Mouse (Mus musculus) adrenal gland, postnatal 10 days (tissue): ENCODE results near the gene Scfd2. TPM values are rescaled to one million over a fixed set of nuclear protein-coding genes. Genes with fewer than 3 reads are reported as not detected.

Experiments
- DNase-seq: peaks from one replicate; pipeline ENCODE4 v3.0.0; 2021; ENCODE audit warnings: mixed read lengths
- long read RNA-seq, 2 experiments: library from polyadenylated mRNA; stranded (forward); transcript quantifications; one replicate each; pipeline ENCODE4 v2.0.0; 2021
- total RNA-seq, 2 experiments: library from RNA; stranded (reverse); gene quantifications; 2 replicates each; pipeline ENCODE4 v1.2.3; 2021

Gene Scfd2
- 10 to 100 TPM; 16.5 to 19.9 TPM for total RNA-seq
- long read RNA-seq, experiment 1, transcript Scfd2-201 (9 exons, 3,672 nt), result major isoform, 9 of 11 reads
- long read RNA-seq, experiment 1, partial matches to known transcripts, result 0 of 11 reads
- long read RNA-seq, experiment 1, other reads (novel, unspliced or antisense), result 2 of 11 reads
- long read RNA-seq, experiment 2, transcript Scfd2-201 (9 exons, 3,672 nt), result major isoform, 6 of 7 reads
- long read RNA-seq, experiment 2, partial matches to known transcripts, result 0 of 7 reads
- long read RNA-seq, experiment 2, other reads (novel, unspliced or antisense), result 1 of 7 reads

DNA sequence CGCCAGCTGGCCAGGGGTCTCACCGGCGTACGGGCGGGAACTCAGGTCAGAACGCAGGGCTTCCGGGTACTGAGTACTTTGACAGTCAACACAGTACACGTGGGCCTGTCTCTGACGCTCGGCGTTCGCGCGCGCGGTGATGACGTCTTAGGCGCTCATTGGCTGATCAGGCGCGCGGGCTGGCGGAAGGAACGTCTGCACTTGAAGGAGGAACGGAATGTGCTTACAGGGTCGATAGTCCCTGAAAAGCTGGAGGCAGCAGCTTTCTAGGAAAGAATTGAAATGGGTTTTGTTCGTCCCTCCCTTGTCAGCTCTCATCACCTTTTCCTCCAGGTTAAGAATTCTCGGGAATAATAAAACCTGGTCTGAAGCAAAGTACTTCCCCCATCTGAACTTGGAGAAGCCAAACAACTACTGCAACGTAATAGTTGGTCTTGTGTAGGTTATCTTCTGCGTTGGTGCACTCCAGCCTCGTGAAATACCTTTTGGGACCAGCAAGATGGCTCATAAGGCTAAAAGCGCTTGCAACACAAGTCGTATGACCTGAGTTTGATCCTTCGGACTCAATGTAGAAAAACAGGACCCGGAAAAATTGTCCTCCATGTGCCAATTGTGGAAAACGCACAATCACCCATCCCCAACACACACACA is at the start of gene Scfd2:
Gene Scfd2, minus strand, starts transcription at position 130 of the 651 bp plus-strand sequence.
- DNase-seq, result peak; percentile 99

DNA sequence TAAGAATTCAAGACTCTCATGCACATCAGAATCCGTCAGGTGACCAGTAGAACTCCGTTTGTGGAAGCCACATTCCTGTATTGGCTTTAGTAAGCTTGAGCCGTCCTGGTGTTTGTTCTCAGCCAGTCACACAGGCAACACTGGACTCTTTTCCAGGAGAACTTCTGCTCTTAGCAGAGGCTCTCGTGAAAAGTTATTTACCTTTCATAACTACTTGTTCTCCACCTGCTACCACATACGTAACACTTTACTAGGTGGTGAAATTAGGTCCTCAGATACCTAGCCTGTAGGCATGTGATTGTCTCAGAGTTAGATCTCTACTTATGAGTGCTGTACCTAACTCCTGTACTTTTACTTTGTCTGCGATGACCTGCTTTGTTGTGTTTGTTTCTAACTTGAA is 40.2 kb upstream of the Scfd2 start:
- DNase-seq, result no peak

DNA sequence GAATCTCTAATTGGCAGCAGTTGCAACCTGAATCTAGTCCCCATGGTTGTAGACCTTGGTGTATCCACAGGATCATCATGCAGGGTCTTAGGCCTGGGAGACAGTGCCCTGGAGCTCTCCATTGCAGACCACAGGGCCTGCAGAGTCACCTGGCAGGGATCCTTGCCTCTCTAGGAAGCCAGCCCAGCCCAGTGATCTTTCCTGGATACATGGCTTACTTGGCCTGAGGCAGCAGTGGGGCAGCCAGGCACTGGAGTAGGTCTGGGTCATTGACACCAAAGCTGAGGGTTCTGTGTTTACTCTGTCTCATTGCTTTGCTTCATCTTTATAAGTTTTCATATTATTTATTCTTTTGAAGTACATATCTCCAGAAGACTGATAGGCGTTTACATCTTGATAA is 29.6 kb upstream of the Scfd2 start:
- DNase-seq, result peak; percentile 47

DNA sequence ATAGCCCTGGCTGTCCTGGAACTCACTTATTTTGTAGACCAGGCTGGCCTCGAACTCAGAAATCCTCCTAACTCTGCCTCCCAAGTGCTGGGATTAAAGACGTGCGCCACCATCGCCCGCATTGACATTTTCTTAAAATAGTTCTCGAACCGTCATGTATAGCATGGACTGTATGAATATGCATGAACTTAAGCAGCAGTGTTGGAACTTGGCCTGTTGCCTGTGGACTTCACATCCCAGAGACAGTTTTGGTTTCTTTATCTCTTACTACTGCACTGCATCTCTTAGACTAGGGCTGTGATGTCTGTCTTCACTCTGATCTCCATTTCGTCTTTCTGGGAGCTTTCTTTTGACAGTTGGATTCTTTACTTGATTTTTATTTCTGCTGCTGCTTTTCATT is 18.0 kb upstream of the Scfd2 start:
- DNase-seq, result no peak

DNA sequence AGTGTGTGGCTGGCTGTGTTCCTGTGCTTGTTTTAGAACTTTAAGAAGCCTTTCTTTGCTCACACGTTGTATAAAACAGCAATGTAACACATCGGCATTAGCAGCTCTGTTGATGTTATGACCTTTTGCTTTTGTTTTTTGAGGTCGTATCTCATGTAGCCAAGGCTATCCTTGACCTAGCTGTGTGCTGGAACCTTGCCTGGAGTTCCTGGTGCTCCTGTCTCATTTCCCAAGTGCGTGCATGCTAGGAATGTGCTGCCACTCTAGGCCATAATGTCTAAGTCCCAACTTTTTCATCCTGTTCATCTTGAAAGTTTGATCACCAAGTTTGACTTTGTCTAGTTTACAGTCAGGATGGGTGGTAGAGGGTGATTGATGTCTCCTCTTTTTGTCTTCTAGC is 14.0 kb upstream of the Scfd2 start:
- DNase-seq, result no peak

DNA sequence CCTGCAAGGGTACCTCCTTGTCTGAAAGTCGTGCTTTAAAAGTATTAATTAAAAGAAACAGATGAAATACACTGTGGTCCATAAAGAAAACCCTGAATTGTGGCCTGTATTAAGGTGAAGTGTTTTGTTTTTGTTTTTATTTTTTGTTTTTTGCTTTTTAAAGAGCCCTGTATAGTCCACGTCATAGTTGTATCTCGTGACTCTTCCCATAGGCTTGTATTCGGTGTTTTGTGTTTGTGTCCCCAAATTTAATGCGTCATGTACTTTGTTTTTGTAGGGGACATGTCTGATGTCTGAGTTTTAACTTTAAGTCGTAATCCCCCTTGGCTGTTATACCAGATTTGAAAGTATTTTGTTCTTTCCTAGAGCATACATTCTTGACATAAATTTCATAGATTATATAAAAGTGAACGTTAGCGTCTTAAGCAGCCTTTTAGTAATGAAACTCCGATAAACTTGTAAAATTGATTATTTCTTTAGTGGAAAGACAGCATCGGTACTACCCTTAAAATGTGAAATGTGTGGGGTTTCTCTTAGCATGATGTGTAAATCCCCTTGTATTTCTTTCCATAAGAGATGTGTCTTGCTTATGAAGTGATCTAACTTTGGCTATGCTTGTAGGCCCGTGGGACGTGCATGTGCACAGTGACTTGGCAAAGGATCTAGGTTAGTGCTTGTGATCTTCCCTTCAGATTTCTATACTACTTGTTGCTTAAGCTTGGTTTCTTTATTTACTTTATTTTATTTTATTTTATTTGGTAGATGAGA is 4.8 kb upstream of the Scfd2 start:
- DNase-seq, result peak; percentile 20

DNA sequence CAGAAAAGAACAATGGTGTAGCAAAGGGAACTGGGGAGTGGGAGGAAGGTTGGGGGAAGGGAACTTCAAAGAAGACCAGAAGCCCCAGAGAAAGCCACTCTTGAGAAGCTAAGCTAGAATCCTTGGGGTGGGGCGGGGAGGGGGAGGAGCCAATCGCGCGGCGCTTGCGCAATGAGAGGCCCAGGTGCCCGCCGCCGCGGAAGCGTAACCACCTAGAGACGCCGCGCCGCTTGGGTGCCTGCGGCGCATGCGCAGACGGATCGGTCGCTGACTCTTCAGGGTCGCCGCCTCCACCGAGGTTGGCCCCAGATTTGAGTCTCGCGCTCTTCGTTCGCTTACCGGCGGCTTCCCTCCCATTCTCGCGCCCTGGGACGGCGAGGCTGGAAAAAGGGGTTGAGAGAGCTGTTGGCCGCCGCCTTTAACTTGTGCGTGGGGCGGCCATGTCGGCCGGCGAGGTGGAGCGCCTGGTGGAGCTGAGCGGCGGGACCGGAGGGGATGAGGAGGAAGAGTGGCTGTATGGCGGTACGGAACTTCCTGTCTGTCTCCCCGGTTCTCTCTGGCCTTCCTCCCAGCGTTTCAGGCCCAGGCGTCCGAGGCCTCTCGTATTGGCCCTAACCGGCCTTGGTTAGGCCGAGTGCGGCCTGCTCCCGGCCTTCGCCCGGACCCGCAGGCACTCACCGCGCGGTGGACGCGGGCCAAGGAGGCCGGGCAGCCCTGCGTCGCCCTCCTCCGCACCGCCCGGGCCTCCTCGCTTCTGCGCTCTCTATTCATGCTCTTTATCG is 3.9 kb upstream of the Scfd2 start, which contains the start of gene Fip1l1:
Gene Fip1l1, plus strand, starts transcription at position 210 of the 782 bp plus-strand sequence.
- DNase-seq, result peak; percentile 93

DNA sequence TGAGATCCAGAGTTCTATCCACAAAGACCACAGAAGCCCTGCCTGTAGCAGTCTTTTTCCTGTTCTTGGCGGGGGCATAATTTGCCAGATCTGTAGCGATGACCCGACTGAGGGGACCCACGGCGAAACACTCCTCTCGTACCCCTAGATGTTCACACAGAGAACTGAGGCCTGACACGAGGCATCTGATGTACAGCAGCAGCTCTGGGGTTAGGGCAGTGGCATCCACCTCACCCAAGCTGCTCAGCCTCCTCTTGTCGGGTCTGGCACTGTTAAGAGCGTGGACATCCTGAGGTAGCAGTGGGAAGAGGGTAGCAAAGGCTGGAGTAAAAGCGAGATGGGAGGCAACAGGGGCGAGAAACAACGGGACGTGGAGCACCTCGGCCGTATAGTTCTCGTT is 774 bp downstream of the Scfd2 start:
- no peak for DNase-seq

DNA sequence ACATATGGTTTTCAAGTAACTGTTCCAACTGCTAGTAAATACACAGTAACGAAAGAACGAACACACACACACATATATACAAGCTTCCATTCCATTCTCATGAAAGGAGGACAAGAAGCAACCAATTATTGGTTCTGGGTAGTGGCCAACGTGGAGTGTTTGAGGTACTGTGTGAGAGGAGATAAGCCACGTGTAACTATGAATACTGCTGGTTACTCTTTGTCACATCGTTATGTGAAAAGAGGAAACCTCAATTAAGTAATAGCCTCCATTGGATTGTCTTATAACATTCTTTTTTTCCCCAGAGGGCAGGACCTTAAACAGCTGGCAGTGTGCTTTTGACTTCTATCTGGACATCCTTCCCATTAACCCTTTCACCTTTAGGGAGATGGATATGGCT is 4.5 kb downstream of the Scfd2 start:
- no peak for DNase-seq

DNA sequence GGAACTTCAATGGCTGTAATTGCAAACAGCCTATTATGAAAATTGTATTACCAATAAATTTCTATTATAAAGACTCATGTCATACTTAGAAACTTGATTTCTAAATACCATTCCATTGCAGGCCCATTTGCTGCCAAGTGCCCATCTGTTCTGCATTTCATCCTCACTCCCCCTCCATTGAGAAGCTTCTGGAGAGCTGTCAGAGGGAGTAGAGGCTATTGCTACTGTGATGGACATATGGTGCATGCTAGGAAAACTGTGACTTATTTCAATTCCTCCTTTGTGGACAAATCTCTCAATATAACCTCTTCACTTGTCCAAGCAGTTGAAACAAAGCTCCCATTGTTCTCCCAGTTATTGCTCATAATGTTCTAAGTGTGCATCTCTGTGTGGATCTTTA is 19.9 kb downstream of the Scfd2 start:
- no peak for DNase-seq

DNA sequence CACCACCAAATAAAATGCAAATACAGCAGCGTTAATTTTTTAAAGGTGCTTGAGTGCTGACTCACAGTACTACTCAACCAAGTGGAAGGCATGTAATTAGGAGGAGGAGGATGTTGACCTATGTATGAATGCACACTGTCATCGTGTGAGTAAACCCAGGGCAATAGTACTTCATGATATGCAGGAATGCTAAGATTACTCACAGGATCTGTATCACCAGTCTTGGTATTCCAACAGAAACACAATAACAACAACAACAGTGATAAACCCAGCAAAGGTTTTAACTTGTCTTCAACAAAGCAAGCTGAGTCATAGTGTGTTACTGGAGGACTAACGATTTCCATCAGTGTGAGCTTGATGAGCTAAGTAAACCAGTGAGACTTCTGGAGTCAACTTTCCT is 38.9 kb downstream of the Scfd2 start:
- DNase-seq, result no peak

DNA sequence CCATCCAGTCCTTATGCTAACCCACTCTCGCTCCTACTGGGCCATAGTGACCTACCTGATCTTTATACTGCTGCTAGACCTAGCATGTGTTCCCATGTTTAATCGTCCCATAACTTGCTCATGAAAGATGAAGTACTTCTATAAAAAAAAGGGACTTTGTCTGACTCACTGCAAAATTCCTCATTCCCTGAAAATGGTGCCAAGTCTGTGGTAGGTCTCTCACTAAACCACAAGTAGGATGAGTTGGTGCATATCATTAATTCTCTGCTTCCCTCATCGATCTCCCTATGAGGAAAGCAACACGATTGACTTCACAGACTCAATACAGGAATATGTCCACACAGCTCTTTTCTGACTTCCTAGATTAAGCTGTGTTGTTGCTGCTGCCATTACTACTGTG is 46.9 kb downstream of the Scfd2 start:
- DNase-seq, result no peak

DNA sequence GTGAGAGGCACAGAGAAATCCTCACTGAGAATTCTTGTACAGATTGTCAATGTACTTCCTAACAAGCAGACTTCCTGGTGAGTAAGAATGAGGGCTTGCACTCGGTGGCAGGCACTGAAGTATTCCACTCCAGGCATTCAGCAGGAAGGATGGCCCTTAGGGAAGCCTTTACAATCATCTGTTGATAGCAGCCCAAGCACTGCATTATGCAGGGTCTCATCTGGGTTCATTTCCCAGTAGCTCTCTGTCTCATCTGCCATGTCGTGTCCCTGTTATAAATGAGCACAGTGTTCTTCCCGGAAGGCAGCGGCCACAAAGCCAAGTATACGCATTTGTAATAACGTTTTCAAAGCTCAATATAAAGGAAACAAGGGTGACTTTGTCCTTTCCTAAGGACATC is 48.9 kb downstream of the Scfd2 start:
- no peak for DNase-seq

DNA sequence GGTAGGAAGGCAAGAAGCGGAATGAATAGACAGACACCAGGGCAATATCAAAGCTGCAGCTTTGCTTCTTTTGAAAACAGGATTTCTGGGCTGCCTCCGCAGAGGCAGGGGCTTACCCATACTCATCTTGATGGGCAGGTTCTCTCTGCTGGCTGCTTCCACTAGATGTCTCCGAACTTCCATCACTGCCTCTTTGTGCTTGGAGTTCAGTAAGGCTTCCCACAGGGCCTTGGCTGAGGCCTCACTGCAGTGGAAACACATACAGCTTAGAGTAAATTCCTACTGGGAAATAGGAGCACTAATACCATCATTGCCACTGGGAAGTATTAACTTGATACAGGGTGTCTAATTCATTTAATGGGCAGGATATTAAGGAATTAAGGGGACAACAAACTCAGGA is 49.5 kb downstream of the Scfd2 start:
- DNase-seq, result no peak

DNA sequence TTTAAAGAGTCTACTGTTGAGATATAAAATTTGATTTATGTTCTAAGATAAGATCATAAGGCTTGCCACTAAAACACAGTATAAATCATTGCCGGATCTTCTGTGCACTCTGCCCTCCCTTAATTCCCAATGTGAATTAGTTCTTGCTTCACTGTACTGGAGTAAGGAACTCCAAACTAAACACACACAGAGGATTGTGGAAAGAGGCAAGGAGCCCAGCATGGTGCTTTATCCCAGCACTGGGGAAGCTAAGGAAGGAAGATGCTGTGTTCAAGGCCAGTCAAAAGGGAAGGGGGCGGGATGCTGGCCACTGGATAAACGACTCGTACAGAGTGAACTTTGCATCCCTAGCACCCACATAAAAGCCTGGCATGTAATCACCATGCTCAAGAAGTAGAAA is 51.1 kb downstream of the Scfd2 start:
- DNase-seq, result no peak

DNA sequence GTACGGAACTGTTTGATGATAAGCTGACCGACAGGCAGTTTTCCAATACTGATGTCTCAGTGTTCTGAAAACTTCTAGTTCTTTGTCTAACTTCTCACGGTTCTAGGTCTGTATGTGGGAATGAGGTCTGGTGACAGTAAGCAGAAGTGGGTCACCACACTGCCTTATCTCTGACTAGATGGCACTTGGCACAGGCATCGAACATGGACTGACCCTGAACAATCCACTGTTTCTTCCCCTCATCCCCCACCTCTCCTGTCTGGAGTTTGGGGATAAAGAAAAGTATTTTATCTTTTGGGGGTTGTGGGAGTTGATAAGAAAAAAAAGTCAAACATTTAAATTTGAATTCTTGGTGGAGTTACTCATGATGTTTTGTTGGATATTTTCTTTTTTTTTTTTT is 51.6 kb downstream of the Scfd2 start:
- no peak for DNase-seq

DNA sequence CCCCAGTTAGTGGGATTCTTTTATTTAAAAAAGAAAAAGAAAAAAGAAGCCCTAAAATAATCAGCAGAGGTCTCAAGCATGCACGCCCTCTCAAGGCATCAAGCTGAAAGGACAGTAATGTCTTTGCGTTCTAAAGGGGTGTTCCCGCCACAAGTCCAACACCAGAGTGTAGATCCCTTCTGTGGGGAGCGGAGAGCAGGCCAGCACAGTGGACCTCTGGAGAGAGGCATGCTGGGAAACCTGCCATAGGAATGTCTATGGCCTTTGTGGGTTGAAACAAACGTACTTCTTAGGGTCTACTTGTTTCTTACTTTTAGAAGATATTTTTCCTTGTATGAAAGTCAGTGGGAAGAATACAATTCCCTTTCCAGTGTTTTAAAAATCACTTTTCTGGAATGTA is 52.4 kb downstream of the Scfd2 start:
- DNase-seq, result no peak

DNA sequence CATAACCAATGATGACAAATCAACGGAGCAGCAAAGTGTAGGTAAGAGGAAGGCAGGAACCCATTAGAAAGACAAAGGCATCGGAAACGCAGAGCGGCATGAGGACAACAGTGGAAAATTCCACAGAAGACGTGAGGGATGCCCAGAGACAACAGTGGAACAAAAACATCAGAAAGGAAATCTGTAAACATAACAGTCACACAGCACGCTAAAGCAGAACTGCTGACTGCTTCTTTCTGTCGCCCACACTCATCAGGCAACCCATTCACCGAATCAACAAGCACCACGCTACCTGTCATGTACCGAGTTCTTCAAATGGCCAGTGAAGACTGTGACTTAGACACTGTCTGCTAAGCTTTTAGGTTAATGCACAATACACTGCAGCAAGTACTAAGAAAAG is 55.0 kb downstream of the Scfd2 start:
- DNase-seq, result no peak

DNA sequence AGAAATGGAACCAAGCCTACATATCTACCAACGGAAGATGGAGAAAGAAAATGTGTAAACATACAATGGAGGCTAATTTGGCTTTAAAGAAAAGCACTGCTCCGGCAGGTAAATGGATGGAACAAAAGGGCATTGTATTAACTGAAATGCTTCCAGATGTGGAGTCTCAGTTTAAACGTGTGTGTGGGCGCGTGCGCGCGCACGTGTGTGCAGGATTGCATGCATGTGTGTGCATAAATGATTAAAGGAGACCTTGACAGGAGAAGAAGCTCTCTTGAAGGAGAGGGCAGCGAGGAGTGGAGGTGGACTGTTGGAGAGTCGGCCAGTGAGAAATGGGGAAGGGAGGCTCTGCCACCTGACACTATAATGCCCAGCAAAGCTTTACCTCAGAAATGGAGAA is 58.4 kb downstream of the Scfd2 start:
- no peak for DNase-seq

DNA sequence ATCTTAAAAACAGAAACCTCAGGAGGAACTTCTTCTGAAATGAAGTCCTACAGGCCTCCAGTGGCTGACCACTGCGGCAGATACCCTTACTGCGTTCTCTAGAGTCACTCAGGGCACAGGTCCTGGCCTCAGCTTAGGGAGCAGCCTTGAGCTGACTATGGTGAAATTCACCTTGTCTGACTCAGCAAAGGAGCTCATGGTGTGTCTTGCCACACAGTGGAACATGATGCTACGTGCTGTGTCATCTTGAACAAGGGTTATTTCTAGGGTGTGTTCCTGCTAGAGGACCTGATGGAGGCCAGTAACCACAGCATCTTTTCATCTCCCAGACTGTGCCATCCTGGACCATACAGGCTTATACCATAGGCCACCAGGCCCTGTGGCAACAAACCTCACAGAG is 60.7 kb downstream of the Scfd2 start:
- no peak for DNase-seq

DNA sequence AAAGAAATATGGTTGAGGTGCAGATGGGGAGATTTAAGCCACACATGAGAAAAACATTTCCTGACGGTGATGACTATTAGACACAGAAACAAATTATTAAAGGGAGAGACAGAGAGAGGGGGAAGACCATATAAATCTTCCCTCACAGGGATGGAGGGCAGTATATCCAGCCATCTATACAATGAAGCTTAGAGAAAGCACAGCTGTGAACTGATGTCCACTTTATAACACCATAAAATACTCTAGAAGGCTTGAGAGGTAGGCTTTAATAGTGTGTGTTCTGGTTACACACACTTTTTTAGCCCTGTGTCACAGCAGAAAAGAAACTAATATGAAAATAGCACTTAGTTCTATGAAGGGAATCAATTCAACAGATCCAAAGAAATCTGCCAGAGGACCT is 61.9 kb downstream of the Scfd2 start:
- DNase-seq, result no peak

DNA sequence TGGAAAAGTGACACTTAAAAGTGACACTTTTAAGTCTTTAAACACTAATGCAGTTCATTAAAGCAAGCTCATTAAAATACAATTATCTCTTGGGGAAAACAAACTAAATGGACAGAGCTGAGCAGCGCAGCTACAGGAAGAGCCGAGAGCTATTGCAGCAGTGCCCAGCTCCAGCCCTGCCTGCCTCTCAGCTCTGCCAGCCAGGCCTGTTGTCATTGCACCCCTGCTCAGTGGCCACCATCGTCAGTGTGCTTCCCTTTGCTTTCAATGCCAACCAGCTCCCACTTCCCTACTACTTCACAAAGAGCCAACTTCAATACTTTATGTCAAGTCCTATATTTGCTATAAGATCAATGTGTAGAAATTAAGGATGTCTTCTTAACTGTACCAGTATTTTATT is 63.8 kb downstream of the Scfd2 start:
- no peak for DNase-seq

DNA sequence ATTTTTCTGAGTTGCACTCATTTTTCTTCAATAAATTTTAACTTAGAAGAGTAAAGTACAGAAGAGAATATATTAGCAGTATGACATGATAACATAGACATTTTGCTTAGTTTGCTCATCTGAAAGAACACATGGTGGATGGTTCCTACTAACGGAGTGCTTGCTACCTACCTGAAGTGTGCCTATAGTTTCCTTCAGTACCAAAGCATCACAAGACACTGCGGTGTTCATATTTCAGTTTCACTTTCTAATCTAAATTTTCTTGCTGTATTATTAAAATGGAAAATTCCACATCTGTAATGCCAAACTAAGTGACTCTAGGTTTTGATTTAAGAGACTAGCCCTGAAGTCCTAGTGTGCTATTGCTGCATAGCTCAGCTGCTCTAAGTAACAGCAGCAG is 74.8 kb downstream of the Scfd2 start:
- DNase-seq, result no peak
